Mouse (Mus musculus): ENCODE data around the gene Vps45. TPM values are rescaled to one million over a fixed set of nuclear protein-coding genes. Genes with fewer than 3 reads are reported as not detected.
"Not testable (repeated sequence)": the region's sequence is repeated elsewhere in the genome, so short reads cannot be mapped to it uniquely, and the experiment has no call there.

The Vps45 gene
- polyA plus RNA-seq, 1 experiment from 2014 or later: 24.8 TPM

- ATAC-seq (replicated peaks; ENCODE audit: low FRiP score) (peak; percentile 32), DNase-seq (ENCODE audit: low spot score) (peak; percentile 77)
- H3K9ac ChIP-seq (ENCODE audit: low read length): peak overlapping the region; percentile 59
- H3K27ac ChIP-seq (ENCODE audit: low read depth, low read length): peak overlapping the region; percentile 90
- no peaks in the 10 kb centered on the region for H3K27me3 ChIP-seq (ENCODE audit: control insufficient read depth, insufficient read depth, low read length)
- peak overlapping the region; percentile 46 for H3K4me2 ChIP-seq (ENCODE audit: low read depth, low read length, severe bottlenecking)
- H3K4me1 ChIP-seq (replicated peaks; ENCODE audit: control insufficient read depth, insufficient read depth, low read length): peaks cover 22% of the 10 kb centered on the region
- H3K36me3 ChIP-seq (ENCODE audit: control insufficient read depth, insufficient read depth, low read length): peaks cover 19% of the 10 kb centered on the region; the same call in 1 of the 2 replicates
- no peaks in the 10 kb centered on the region for H3K9me3 ChIP-seq (ENCODE audit: control insufficient read depth, low read length)
- H3K4me3 ChIP-seq (ENCODE audit: low read depth, low read length): peak overlapping the region; percentile 15; the same call in 1 of the 2 replicates
- 3% methylated on average over 21 of the region's 21 CpGs for WGBS
Observed at GRCm38 (mm10) chr3:95986001-95986622, 72.2 kb downstream of the Vps45 start.

- WGBS: under 1% methylated on average over 12 of the region's 12 CpGs
Observed at GRCm38 (mm10) chr3:95985209-95986000, 72.9 kb downstream of the Vps45 start.

GRCm38 (mm10) chr3:95982129-95982528 lies 76.1 kb downstream of the Vps45 start:
- Histone ChIP-seq H3K36me3 (ENCODE audit: control insufficient read depth, insufficient read depth, low read length) (no peaks in the 10 kb centered on the region), H3K4me1 (replicated peaks; ENCODE audit: control insufficient read depth, insufficient read depth, low read length) (peaks cover 22% of the 10 kb centered on the region), H3K4me2 (ENCODE audit: low read depth, low read length, severe bottlenecking) (no peak overlapping the region), H3K27me3 (ENCODE audit: control insufficient read depth, insufficient read depth, low read length) (no peaks in the 10 kb centered on the region), H3K9ac (ENCODE audit: low read length) (no peak overlapping the region), H3K27ac (ENCODE audit: low read depth, low read length) (no peak overlapping the region), H3K9me3 (ENCODE audit: control insufficient read depth, low read length) (no peaks in the 10 kb centered on the region), H3K4me3 (ENCODE audit: low read depth, low read length) (no peak overlapping the region)
- DNase-seq (ENCODE audit: low spot score) (no peak), ATAC-seq (replicated peaks; ENCODE audit: low FRiP score) (no peak)
- 93% methylated on average over 4 of the region's 4 CpGs for WGBS

More at GRCm38 (mm10) chr3:95985209-95986000, 72.9 kb downstream of the Vps45 start:
- DNase-seq (ENCODE audit: low spot score): peak; percentile 76
- Histone ChIP-seq H3K4me2 (ENCODE audit: low read depth, low read length, severe bottlenecking) (peak overlapping the region; percentile 46), H3K27ac (ENCODE audit: low read depth, low read length) (peak overlapping the region; percentile 90), H3K4me1 (replicated peaks; ENCODE audit: control insufficient read depth, insufficient read depth, low read length) (peaks cover 22% of the 10 kb centered on the region), H3K27me3 (ENCODE audit: control insufficient read depth, insufficient read depth, low read length) (no peaks in the 10 kb centered on the region), H3K9me3 (ENCODE audit: control insufficient read depth, low read length) (no peaks in the 10 kb centered on the region), H3K4me3 (ENCODE audit: low read depth, low read length) (peak overlapping the region; percentile 15; the same call in 1 of the 2 replicates), H3K9ac (ENCODE audit: low read length) (peak overlapping the region; percentile 59), H3K36me3 (ENCODE audit: control insufficient read depth, insufficient read depth, low read length) (peaks cover 18% of the 10 kb centered on the region; the same call in 1 of the 2 replicates)
- peak; percentile 81 for ATAC-seq (replicated peaks; ENCODE audit: low FRiP score)

- H3K27me3 ChIP-seq (ENCODE audit: control insufficient read depth, insufficient read depth, low read length): no peaks in the 10 kb centered on the region
- WGBS: 87% methylated on average over 12 of the region's 12 CpGs
- H3K27ac ChIP-seq (ENCODE audit: low read depth, low read length): no peak overlapping the region
- H3K4me2 ChIP-seq (ENCODE audit: low read depth, low read length, severe bottlenecking): no peak overlapping the region
- H3K36me3 ChIP-seq (ENCODE audit: control insufficient read depth, insufficient read depth, low read length): no peaks in the 10 kb centered on the region
- no peaks in the 10 kb centered on the region for H3K9me3 ChIP-seq (ENCODE audit: control insufficient read depth, low read length)
- ATAC-seq (replicated peaks; ENCODE audit: low FRiP score) (no peak), DNase-seq (ENCODE audit: low spot score) (no peak)
- H3K9ac ChIP-seq (ENCODE audit: low read length): no peak overlapping the region
- no peak overlapping the region for H3K4me3 ChIP-seq (ENCODE audit: low read depth, low read length)
- H3K4me1 ChIP-seq (replicated peaks; ENCODE audit: control insufficient read depth, insufficient read depth, low read length): peaks cover 7% of the 10 kb centered on the region
Observed at GRCm38 (mm10) chr3:95980276-95980970, 77.8 kb downstream of the Vps45 start.

GRCm38 (mm10) chr3:95978265-95978664 lies 80.0 kb downstream of the Vps45 start:
- Histone ChIP-seq H3K27me3 (ENCODE audit: control insufficient read depth, insufficient read depth, low read length) (no peaks in the 10 kb centered on the region), H3K27ac (ENCODE audit: low read depth, low read length) (no peak overlapping the region), H3K4me3 (ENCODE audit: low read depth, low read length) (no peak overlapping the region), H3K9me3 (ENCODE audit: control insufficient read depth, low read length) (no peaks in the 10 kb centered on the region), H3K36me3 (ENCODE audit: control insufficient read depth, insufficient read depth, low read length) (no peaks in the 10 kb centered on the region), H3K4me1 (replicated peaks; ENCODE audit: control insufficient read depth, insufficient read depth, low read length) (peaks cover 6% of the 10 kb centered on the region; the same call in 1 of the 2 replicates), H3K9ac (ENCODE audit: low read length) (no peak overlapping the region), H3K4me2 (ENCODE audit: low read depth, low read length, severe bottlenecking) (no peak overlapping the region)
- ATAC-seq (replicated peaks; ENCODE audit: low FRiP score): no peak
- no peak for DNase-seq (ENCODE audit: low spot score)
- WGBS: 85% methylated on average over 9 of the region's 9 CpGs

GRCm38 (mm10) chr3:95977587-95977986 lies 80.7 kb downstream of the Vps45 start:
- ATAC-seq (replicated peaks; ENCODE audit: low FRiP score); H3K4me2 ChIP-seq (ENCODE audit: low read depth, low read length, severe bottlenecking); H3K9me3 ChIP-seq (ENCODE audit: control insufficient read depth, low read length); H3K27ac ChIP-seq (ENCODE audit: low read depth, low read length); H3K4me1 ChIP-seq (replicated peaks; ENCODE audit: control insufficient read depth, insufficient read depth, low read length); H3K36me3 ChIP-seq (ENCODE audit: control insufficient read depth, insufficient read depth, low read length); H3K9ac ChIP-seq (ENCODE audit: low read length); DNase-seq (ENCODE audit: low spot score); H3K27me3 ChIP-seq (ENCODE audit: control insufficient read depth, insufficient read depth, low read length); H3K4me3 ChIP-seq (ENCODE audit: low read depth, low read length): not testable (repeated sequence)
- WGBS: 95% methylated on average over 6 of the region's 7 CpGs

GRCm38 (mm10) chr3:95977079-95977478 lies 81.2 kb downstream of the Vps45 start:
- DNase-seq (ENCODE audit: low spot score): no peak
- 57% methylated on average over 3 of the region's 3 CpGs for WGBS

GRCm38 (mm10) chr3:95972873-95973634 lies 85.2 kb downstream of the Vps45 start:
- Histone ChIP-seq H3K9me3 (ENCODE audit: control insufficient read depth, low read length) (no peaks in the 10 kb centered on the region), H3K4me3 (ENCODE audit: low read depth, low read length) (peak overlapping the region; percentile 5; the same call in 1 of the 2 replicates), H3K36me3 (ENCODE audit: control insufficient read depth, insufficient read depth, low read length) (no peaks in the 10 kb centered on the region), H3K9ac (ENCODE audit: low read length) (peak overlapping the region; percentile 45; the same call in 1 of the 2 replicates), H3K4me2 (ENCODE audit: low read depth, low read length, severe bottlenecking) (peak overlapping the region; percentile 47), H3K27ac (ENCODE audit: low read depth, low read length) (peak overlapping the region; percentile 50), H3K4me1 (replicated peaks; ENCODE audit: control insufficient read depth, insufficient read depth, low read length) (peaks cover 8% of the 10 kb centered on the region; the same call in 1 of the 2 replicates), H3K27me3 (ENCODE audit: control insufficient read depth, insufficient read depth, low read length) (no peaks in the 10 kb centered on the region)
- DNase-seq (ENCODE audit: low spot score): peak; percentile 89
- 1% methylated on average over 34 of the region's 34 CpGs for WGBS
- ATAC-seq (replicated peaks; ENCODE audit: low FRiP score): peak; percentile 94

More at GRCm38 (mm10) chr3:95977079-95977478, 81.2 kb downstream of the Vps45 start:
- Histone ChIP-seq H3K27me3 (ENCODE audit: control insufficient read depth, insufficient read depth, low read length) (no peaks in the 10 kb centered on the region), H3K27ac (ENCODE audit: low read depth, low read length) (no peak overlapping the region), H3K9ac (ENCODE audit: low read length) (no peak overlapping the region), H3K9me3 (ENCODE audit: control insufficient read depth, low read length) (no peaks in the 10 kb centered on the region), H3K4me1 (replicated peaks; ENCODE audit: control insufficient read depth, insufficient read depth, low read length) (peaks cover 8% of the 10 kb centered on the region; the same call in 1 of the 2 replicates), H3K4me2 (ENCODE audit: low read depth, low read length, severe bottlenecking) (no peak overlapping the region), H3K36me3 (ENCODE audit: control insufficient read depth, insufficient read depth, low read length) (no peaks in the 10 kb centered on the region), H3K4me3 (ENCODE audit: low read depth, low read length) (no peak overlapping the region)
- no peak for ATAC-seq (replicated peaks; ENCODE audit: low FRiP score)
